Mouse (Mus musculus) 416B (cell line): ENCODE measurements around the gene BC016579.

Experiments used
- DNase-seq: peaks from one replicate; pipeline ENCODE4 v3.0.0; 2011; ENCODE audit warnings: low read depth

The BC016579 gene

DNA sequence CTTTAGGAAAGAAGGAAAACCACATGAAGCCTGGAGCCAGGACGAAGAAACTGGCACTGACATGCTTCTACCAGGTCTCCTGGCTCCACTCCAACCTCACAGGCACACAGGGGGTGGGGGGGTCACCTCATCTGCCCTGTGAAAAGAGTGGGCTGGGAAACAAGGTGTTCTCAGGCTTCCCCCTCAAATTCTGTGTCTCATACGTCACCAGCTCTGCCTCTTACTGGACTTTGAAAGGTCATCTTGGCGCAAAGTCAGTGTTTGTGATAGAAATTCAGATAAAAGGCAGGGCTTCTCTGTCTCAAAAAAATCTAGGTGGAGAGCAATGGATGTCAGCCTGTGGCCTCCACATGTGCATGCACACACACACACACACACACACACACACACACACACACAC is 12.6 kb downstream of the BC016579 start:
- no peak for DNase-seq

DNA sequence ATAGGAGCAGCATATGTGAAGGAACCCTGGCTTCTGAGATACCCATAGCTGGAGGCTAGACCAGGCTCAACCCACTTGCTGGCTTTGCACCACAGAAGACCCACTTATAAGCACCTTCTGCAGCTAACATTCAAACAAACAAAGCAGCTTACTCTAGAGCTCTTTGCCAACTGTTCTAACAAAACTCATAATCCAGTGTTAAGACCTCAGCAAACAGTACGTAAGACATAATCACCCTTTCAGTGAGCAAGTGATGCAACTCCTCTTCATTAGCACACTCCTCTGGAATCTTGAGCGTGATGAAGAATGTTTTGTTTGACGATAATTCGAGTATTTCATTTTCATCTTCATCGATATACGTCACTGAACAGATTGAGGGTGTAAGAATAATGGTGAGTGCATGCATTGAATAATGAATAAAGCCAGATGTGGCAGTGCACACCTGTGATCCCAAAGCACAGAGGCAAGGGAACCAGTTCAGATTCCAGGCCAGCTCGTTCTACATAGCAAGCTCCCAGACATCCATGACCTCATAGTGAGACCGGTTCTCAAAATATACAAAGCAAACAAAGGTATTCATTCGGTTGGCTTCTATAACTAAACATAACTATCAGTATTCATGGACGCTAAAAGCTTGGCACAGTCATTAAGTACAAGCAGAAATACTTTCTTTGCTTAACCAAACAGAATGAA is 13.7 kb downstream of the BC016579 start:
- DNase-seq, result no peak

DNA sequence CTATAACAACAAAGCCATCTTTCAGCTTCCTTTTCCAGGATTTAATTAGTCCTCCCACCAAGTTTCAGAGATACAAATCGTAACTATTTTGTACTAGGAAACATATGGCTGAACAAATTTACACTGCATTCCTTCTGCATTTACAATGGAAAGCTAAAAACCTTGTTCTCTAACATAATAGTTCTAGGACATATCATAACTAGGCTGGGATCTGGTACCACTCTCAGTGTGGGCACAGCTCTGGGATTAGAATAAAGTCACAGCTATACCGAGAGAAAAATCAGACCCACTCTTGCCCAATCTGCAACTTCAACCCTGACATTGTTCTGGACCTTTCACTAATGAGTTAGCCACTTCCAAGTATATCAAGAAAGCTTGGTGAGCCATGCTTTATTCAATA is 18.0 kb downstream of the BC016579 start:
- DNase-seq, result no peak

DNA sequence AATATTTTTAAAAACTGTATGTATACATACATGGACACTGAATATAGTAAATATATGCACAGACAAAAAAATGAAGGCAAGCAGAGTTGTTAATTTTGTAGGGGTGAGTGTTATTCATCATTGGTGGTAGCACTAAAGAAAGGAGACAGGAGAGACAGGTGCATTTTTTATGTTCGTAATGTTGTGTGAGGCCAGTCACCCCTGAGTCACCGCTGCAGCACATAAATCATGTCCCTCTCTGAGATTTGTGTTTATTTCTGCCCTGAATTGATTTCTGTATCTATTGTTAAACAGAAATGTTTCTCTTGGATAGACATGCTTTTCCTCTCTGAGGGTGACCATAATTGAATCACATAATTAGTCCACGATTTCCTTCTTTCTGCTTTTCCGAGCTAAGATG is 21.4 kb downstream of the BC016579 start:
- no peak for DNase-seq

DNA sequence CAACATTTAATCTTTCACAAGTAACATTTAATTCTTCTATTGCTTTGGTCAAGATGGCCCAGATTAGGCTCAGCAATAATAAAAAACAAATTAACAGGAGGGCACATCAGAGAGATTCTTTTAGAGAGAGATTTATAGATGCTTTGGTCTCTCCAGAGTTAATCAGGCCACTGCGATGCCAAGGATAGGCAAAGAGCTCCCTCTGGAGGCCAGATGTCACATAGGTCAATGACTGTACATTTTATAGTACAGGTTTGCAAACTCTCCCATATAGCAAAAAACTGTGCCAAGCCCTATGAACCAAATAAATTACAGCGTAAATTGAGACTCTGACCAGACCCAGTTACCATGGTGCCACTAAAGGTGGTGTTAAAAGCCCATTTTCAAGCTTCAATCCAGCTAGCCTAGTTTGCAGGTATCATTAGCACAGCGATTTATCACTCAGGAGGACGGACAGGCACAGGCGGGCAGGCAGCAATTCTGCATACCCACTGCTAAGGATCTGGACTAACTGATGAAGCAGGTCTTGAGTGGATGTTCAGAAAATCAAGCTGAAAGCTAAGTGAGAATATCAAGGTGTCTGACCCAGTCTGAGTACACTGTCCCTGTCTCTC is 23.4 kb downstream of the BC016579 start:
- DNase-seq, result peak; percentile 74

DNA sequence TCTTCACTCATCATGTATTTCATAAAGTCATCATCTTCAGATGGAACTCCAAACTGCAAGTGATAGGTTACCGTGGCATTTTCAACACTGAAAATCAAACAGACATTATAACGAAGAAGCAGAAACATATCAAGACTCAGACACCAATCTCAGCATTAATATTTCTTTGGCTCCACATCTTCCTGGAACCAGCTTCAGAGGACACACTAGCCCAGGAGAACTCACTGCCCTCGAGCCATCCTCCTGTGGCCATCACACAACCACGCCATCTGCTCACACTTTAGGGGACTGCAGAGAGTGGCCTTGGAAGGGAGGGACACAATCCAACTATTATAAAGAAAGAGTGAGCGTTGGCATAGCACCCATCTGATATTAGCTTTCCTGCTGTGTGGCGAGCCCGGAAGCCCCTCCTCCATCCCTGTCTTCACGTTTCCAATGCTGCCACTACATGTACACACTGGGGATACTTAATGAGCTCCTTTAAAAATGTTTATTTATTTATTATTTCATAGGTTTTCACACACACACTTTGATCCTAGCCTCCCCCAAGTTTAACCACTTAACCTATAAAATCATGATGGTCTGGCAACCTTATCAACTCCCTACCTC is 24.3 kb downstream of the BC016579 start:
- no peak for DNase-seq

DNA sequence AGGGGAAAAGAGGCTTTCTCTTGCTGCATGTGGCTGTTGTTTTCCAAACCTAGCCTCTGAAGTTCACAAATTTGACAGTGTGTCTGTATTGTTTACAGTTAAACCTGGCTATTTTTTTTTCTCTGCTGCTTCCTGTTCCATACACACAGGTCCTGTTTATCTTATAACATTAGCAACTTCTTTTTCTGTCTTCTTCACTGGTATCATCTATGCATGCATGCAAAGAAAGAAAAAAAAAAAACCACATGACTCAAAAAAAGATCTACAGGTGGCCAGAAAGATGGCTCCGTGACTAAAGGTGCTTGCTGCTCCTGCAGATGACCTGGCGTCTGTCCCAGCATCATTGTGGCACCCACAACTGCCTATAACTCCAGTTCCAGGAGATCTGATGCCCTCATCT is 28.5 kb downstream of the BC016579 start:
- DNase-seq, result no peak

DNA sequence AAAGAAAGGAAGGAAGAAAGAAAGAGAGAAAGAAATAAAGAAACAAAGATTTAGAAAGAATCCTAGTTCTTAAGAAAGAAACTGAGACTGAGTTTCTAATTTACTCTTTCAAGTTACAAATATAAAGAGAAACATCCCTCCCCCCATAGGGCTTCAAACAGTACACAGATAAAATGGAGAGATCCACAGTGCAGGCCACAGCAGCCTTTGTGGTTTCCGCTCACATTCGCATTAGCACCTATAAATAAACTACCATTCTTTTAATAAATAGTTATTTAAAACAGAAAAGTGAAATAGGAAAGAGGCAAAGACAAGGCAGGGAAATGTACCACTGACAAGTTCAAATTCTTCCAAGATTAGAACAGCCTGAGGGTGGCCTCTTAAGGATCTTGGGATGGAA is 29.1 kb downstream of the BC016579 start:
- peak; percentile 64 for DNase-seq

DNA sequence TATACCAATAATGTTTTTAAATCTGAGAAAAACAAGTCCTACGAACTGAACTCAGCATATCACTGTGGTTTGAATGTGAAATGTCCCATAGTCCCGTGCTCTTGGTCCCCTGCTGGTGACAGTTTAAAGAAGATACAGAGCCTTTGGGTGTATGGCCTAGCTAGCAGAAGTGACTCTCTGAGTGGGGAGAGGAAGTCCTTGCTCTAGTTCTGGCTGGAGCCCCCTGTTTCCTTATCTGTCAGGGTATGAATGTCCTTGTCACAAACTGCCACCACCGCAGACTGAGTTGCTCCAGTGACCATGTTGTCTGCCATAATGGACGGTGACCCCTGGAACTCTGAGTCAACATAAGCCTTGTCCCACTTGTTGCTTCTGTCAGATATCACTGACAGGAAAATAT is 30.6 kb downstream of the BC016579 start:
- peak; percentile 18 for DNase-seq

DNA sequence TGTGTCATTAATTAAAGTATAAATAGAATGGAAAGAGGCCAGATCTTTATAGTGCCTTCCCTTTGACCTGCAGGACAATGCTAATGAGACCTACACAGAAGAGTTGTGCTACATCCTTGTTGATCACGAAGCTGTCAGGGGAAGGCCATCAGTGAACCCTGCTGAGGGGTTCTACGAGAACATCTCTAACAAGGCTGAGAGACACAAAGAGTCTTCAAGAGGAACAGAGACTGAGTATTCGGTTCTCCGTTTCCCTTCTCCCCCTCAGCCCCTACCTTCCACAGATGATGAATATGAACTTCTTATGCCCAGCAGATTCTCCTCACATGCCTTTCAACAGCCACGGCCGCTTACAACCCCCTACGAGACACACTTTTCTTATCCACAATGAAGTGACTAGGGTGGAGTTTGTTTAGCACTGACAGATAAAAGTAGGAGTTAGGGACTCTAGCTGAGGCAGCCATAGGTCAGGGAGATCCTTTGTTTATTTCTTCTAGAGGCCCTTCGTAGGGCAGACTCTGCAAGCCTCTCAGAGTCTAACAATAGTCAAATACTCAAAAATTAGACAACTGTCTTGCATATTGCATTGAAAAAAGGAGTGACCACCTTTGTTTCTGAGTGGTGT is 34.0 kb downstream of the BC016579 start:
- DNase-seq, result no peak

DNA sequence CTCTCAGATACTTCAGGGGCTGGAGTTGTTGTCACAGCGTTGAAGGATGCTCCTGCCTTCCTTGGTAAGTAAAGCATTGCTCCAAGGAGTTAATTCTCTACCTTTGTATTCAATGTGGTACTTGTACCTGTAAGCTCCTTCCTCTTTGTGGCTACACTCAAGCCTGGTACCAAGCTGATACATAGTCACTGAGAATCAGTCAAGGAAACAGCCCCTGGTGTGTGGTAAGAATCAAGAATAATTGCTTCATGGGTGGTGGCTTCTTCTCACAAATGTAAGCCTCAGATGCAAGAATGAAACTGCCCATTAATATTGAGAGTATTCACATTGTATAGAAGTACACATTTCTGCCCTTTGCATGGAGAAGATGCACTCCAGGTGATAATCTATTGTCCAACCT is 37.9 kb downstream of the BC016579 start:
- peak; percentile 46 for DNase-seq

DNA sequence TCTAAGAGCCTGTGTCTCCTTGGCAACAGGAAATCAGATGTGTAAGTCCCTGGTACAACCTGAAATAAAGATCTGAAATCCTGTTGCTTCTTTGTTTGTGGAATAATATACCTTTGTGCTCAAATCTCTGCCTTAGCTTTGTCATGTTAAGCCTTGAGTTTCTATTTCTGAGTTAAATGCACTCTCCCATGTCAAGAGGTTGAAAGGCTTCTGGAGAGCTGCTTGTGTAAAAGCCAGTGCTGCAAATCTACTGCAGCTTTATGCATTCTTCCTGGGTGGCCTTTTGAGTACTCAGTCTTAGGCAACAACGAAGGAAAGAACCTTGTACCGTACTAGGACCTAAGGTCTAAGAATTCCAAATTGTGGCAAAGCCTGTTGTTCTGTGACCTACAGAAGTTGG is 40.6 kb downstream of the BC016579 start:
- DNase-seq, result no peak

DNA sequence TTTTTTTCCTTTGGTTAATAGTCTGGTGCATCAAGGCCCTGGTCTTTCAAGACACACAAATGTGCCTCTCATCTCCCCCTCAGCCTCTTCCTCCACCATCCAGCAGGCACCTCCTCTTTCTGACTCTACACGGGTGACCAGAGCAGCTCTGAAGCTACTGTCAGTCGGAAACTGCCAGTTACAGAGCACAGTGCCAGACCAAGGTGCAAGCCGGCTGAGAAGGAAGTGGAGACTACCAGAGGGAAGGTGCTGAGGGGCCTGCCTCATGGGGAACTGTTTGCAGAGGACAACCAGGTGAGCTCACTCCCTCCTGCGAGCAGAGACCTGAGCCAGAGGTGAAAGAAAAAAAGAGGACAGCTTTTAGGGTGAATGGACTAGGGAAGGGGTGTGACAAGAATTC is 43.6 kb downstream of the BC016579 start, which contains the start of gene Gcsam:
Gcsam (plus strand) TSS at position 114 of the 400 bp plus-strand sequence.
- DNase-seq, result no peak

DNA sequence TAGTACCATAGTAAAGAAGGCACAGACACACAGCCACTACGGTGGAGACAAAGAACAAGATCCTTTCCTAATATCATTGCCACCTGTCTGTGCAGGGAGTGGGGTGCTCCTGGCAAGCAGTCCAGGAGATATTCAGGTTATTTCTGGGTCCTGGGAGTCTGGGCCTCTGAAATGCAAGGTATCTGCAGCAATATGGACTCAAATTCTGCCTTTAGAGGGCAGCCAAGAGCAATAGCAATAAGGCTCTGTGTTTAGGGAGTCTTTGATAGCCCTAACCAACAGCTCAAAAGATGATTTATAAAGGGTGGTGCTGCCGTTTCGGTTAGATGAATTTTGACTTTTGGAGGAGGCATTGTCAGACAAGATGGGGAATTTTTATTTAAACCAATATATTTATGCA is 44.6 kb downstream of the BC016579 start:
- peak; percentile 78 for DNase-seq

DNA sequence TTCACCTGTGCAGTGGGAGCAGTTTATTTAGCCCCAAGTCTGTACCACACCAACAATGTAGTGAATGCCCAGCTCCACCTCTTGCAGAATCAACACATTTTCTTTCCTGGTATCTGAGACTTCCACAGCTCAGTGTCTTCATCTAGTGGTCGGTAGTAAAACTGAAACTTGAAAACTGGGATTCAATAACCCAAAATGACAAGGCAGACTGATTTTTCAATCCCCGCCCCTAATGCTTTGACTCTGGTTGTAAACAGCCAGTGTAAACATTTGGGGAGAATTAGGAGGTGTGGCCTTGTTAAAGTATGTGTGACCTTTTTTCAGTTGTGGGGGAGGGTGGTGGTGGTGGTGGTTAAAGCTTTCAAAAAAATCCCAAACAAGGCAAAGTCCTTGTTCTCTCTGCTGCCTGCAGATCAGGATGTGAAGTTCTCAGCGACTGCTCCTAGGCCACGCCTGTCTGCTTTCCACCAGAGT is 45.4 kb downstream of the BC016579 start:
- DNase-seq, result peak; percentile 81

DNA sequence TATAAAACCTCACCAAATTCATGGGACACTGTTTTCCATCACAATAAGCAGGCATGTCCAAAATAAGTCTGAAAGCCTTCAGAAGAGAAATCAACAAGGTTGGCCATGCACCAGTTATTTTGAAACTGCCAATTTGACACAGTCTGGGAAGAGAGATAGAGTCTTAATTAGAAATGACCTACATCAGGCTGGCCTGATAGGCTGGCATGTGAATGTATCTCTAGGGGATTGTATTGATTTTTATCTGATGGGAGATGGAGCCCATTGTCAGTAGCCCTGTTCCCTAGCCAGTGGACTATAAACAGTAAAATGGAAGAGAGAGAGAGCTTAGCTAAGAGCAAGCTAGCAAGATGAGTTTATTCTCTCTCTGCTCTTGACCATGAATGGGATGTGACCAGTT is 58.4 kb downstream of the BC016579 start:
- DNase-seq, result no peak

DNA sequence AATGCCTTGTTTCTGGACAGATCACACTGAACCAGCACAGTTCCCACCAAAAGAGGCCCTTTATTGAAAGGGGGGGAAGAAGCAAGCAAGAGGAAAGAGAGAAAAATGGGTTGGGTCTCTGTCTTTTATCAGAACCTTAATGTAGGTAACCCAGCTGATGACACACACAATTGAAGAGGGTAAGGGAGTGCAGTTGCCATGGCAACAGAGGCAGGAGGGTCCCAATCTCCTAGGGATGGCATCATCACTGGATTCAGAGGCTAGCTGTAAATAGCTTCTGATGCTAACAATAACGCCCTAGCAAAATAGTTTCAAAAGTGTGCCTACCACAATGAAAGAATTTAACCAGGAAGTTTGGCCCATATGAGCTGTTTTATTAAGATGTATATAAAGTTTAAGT is 60.2 kb downstream of the BC016579 start:
- DNase-seq, result no peak

DNA sequence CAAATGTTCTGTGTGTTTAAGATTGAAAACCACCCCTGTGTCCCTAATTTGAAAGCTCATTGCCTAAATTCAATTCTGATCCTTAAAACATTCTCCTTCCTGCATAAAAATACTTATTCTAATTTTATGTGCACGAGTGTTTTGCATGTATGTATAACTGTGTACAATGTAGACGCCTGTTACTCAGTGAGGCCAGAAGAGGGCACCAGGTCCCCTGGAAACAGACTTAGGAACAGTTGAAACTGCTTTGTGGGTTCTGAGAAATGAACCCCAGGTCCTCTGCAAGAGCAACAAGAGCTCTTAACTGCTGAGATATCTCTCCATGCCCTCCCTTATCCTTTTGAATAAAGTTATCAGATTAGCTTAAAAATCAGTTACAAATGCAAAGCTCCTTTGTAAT is 71.4 kb downstream of the BC016579 start:
- peak; percentile 80 for DNase-seq

DNA sequence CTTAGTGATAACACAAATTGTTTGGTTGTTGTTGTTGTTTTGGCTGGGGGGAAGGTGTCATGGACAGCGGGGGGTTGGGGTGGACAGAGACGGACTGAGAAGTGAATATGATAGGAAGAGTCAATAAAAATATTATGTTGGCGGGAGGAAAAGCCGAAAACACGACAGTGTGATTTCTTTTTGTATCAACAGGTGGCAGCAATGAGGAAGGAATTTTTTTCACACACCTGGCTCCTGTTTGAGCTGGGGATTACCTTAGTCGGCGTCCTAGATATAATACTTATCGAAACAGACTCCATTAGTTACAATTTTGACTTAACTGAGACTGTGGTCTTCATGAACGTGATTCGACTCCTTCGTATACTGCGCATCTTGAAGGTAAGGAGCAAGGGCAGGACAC is 74.0 kb downstream of the BC016579 start:
- no peak for DNase-seq
